Mouse (Mus musculus) cortical plate, adult 2 months (tissue): Measurements from ENCODE around the gene Tmem252.

ENCODE experiments used
- CTCF ChIP-seq: fragments of 200-500 bp; IDR thresholded peaks from 2 replicates; pipeline ENCODE4 v1.5.1; 2011; ENCODE audit warnings: mild to moderate bottlenecking, control low read depth, low read length; ENCODE audit not compliant: insufficient read depth; ENCODE audit errors: extremely low read depth
- POLR2A ChIP-seq: fragments of 200-500 bp; IDR thresholded peaks from 2 replicates; pipeline ENCODE4 v1.6.1; 2011; ENCODE audit warnings: mild to moderate bottlenecking, low read length, control low read depth; ENCODE audit not compliant: insufficient read depth; ENCODE audit errors: extremely low read depth

DNA sequence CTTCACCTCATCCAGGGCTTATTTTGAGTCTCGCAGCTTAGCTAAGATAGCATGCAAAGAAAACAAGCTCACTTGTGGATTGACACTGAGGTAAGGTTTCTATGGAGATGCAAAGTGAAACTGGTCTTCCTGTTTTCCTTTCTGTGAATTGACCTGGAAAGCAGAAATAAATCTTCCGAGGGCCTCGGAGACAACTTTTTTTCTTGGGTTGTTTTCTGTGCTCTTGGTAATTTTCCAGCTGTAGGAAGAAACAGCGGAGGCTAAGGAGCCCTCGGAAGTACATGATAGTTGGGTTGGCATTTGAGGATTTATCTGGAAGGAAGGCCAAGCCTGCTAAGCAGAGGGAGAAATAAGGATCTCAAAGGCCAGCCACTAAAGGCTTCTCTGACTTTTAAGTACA lies 24.8 kb downstream of the Tmem252 start:
- TF ChIP-seq POLR2A (no peak), CTCF (no peak)
